Mouse (Mus musculus): Measurements from ENCODE around the gene Tceal5. TPM values are rescaled to one million over a fixed set of nuclear protein-coding genes. Genes with fewer than 3 reads are reported as not detected.
A peak's percentile ranks its signal among the peaks of the same experiment; 100 is the strongest.

Gene Tceal5
- total RNA-seq, 2 experiments from 2014 or later = 109 to 156 TPM

- no peak for DNase-seq (ENCODE audit: low spot score in 2 of 2)
- intact Hi-C loops (cut with DNase I) = no loop called here
Observed at GRCm38 (mm10) chrX:136180897-136181553, 22.7 kb downstream of the Tceal5 start.

- no peak for DNase-seq (ENCODE audit: low spot score in 2 of 2)
- intact Hi-C loops (cut with DNase I) = loop anchor here (5.0 kb wide), 1 partner anchor 140 kb away; the partner anchor contains the start of gene Arxes1
Observed at GRCm38 (mm10) chrX:136172786-136173185, 30.9 kb downstream of the Tceal5 start.

- intact Hi-C loops (cut with DNase I) = loop anchor here (5.0 kb wide), 1 partner anchor 140 kb away; the partner anchor contains the start of gene Arxes1
- DNase-seq (ENCODE audit: low spot score in 2 of 2) = peak; percentile 56 to 67
Observed at GRCm38 (mm10) chrX:136172118-136172551, 31.5 kb downstream of the Tceal5 start, which contains the start of gene Tceal8. Gene Tceal8 (minus strand): TSS chrX:136172342.

GRCm38 (mm10) chrX:136171189-136172117 lies 32.2 kb downstream of the Tceal5 start:
- peak; percentile 49 to 58 for DNase-seq (ENCODE audit: low spot score in 2 of 2)
- intact Hi-C loops (cut with DNase I) = loop anchor here (5.0 kb wide), 1 partner anchor 139 kb away; the partner anchor contains the start of gene Arxes1

DNA sequence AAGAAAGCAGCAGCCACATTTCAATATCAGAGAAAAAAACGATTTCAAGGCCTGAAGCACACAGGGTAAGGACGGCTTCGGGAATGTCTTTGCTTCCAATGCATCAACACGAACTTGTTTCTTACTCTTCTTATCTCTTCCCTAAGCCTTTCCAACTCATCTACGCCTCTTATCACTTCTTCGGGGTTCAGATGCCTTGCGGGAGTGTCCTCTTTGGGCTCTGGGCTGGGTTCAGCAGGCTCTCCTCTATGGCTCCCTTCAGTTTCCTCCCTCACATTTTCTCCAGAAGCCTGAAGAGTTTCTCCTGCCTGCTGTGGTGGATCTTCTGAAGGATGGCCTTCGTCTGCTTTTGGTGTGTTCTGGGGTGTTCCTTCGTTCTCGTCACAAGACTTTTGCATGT lies 33.1 kb downstream of the Tceal5 start:
- no peak for DNase-seq (ENCODE audit: low spot score in 2 of 2)
- intact Hi-C loops (cut with DNase I) = loop anchor here (5.0 kb wide), 1 partner anchor 138 kb away; the partner anchor contains the start of gene Arxes1

Small RNA genes within 50 kb of the gene (microRNA-seq; reads per million reads assigned to microRNA genes)
- not detected for gene Mir6383

Other genes with a start within 250 kb of the Tceal5 start
- gene Arxes2, start 210.1 kb downstream of the Tceal5 start, total RNA-seq (2021) = 10 to 100 TPM; 57.8 to 69.1 TPM
- 10 to 100 TPM; 33.7 to 39.1 TPM for gene Arxes1, start 170.5 kb downstream of the Tceal5 start, total RNA-seq (2021)
- 100 to 1,000 TPM; 344 to 357 TPM for gene Bex2, start 135.6 kb downstream of the Tceal5 start, total RNA-seq (2021)
- gene Nxf3, start 118.6 kb downstream of the Tceal5 start, total RNA-seq (2021) = not detected
- 10 to 100 TPM; 16.4 to 21.4 TPM for gene Bex4, start 64.9 kb downstream of the Tceal5 start, total RNA-seq (2021)
- 10 to 100 TPM; 32.9 to 40.4 TPM for gene Tceal8, start 31.5 kb downstream of the Tceal5 start, total RNA-seq (2021)
- gene Tceal7, start 10.9 kb upstream of the Tceal5 start, total RNA-seq (2021) = 1 to 10 TPM; 2.3 to 3.2 TPM
- gene Bex1, start 11.6 kb upstream of the Tceal5 start, total RNA-seq (2021) = 10 to 100 TPM; 83.6 to 87.9 TPM
- gene Tceal9, start 41.2 kb upstream of the Tceal5 start, total RNA-seq (2021) = 100 to 1,000 TPM; 112 to 117 TPM
- 100 to 1,000 TPM; 298 to 309 TPM for gene Bex3, start 66.4 kb upstream of the Tceal5 start, total RNA-seq (2021)

All from left cerebral cortex, postnatal 36 days (tissue).